Comparison of ENCODE assay signal across 8 mouse cellular contexts in the genomic region with DNA sequence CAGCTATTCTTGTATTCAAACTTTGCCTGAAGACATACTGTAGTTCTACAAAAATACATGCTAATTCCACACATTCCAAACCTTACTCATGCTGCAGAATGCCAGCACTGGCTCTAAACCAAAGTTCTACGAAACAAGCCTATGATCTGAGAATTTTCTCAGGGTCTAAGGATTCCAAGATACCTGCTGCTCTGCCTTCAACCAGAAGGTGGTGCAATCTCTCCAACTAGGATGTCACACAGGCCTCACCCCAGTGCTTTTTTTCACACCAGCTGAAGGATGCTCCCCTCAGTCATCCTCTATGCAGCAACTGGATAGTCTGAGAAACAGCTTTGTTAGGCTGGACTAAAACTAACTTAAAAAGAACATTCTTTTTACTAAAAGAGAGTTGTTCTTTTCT.
DNase-seq lines count a peak whose midpoint lies in the region; ATAC-seq and TF ChIP-seq lines count a peak whose summit lies in the region.

No protein-coding gene starts in this region.

- no peaks in the 10 kb centered on the region for H3K27me3 ChIP-seq in intestine, postnatal 0 days (replicated peaks; ENCODE audit: control insufficient read depth, insufficient read depth, low read length)
- no peaks in the 10 kb centered on the region for H3K27me3 ChIP-seq in stomach, postnatal 0 days (ENCODE audit: control insufficient read depth, insufficient read depth, low read length)

- no peak overlapping the region for H3K4me2 ChIP-seq in intestine, postnatal 0 days (replicated peaks; ENCODE audit: low read depth)
- H3K4me2 ChIP-seq in stomach, postnatal 0 days (replicated peaks; ENCODE audit: low read depth): no peak overlapping the region

- peak; percentile 75 for DNase-seq in urinary bladder, postnatal 14 days (ENCODE audit: low spot score)
- DNase-seq in urinary bladder, postnatal 10 days (ENCODE audit: low spot score): no peak
- peak; percentile 55 for DNase-seq in gastrocnemius, postnatal 14 days
- DNase-seq in left cerebral cortex, postnatal 25 days (ENCODE audit: low spot score in 2 of 2): peak; percentile 76 to 95
- peak; percentile 61 for DNase-seq in stomach, postnatal 0 days (ENCODE audit: low spot score)

- H3K27ac ChIP-seq in intestine, postnatal 0 days (ENCODE audit: low read depth, low read length): no peak overlapping the region
- H3K27ac ChIP-seq in stomach, postnatal 0 days (replicated peaks): no peak overlapping the region

- H3K4me3 ChIP-seq in intestine, postnatal 0 days (ENCODE audit: low read depth, low read length): no peak overlapping the region
- H3K4me3 ChIP-seq in stomach, postnatal 0 days (ENCODE audit: low read depth, low read length): no peak overlapping the region

- peak; percentile 87 for TF ChIP-seq CTCF in intestine, postnatal 0 days (IDR thresholded peaks at IDR 0.05; ENCODE audit: low read depth)
- TF ChIP-seq CTCF in stomach, postnatal 0 days (IDR thresholded peaks at IDR 0.05; ENCODE audit: low read depth): peak; percentile 91

- H3K9ac ChIP-seq in intestine, postnatal 0 days (ENCODE audit: low read depth, low read length): no peak overlapping the region
- no peak overlapping the region for H3K9ac ChIP-seq in stomach, postnatal 0 days (ENCODE audit: low read length)

- ATAC-seq in common myeloid progenitor, adult 5-6 weeks (replicated peaks; ENCODE audit: low read depth, poor library complexity, severe bottlenecking): peak; percentile 92
- ATAC-seq in intestine, postnatal 0 days: no peak
- 0 out of 2 replicates have a peak, but pooled peaks have one; percentile 61 for ATAC-seq in monocyte, adult 5-6 weeks (replicated peaks; ENCODE audit: insufficient number of reproducible peaks, low FRiP score, low TSS enrichment, poor library complexity, severe bottlenecking)
- ATAC-seq in stomach, postnatal 0 days (ENCODE audit: low FRiP score, low TSS enrichment): 0 out of 2 replicates have a peak, but pooled peaks have one; percentile 57

- 43% methylated on average over 1 of the region's 1 CpGs for WGBS in intestine, postnatal 0 days
- 22% methylated on average over 1 of the region's 1 CpGs for WGBS in stomach, postnatal 0 days

- peaks cover 3% of the 10 kb centered on the region; the same call in 1 of the 2 replicates for H3K36me3 ChIP-seq in intestine, postnatal 0 days (ENCODE audit: control insufficient read depth, insufficient read depth)
- H3K36me3 ChIP-seq in stomach, postnatal 0 days (ENCODE audit: control insufficient read depth, insufficient read depth, low read length): no peaks in the 10 kb centered on the region

- H3K4me1 ChIP-seq in intestine, postnatal 0 days (replicated peaks; ENCODE audit: control insufficient read depth, insufficient read depth, low read length): no peaks in the 10 kb centered on the region
- no peaks in the 10 kb centered on the region for H3K4me1 ChIP-seq in stomach, postnatal 0 days (replicated peaks; ENCODE audit: control insufficient read depth, insufficient read depth)

- intact Hi-C loops in gastrocnemius, postnatal 14 days (cut with DNase I; ENCODE audit: low total_unique reads): loop anchor here (5.0 kb wide), 2 partner anchors 47 to 132 kb away; no protein-coding TSS in a partner anchor
- intact Hi-C loops in left cerebral cortex, postnatal 25 days (cut with DNase I): loop anchor here (1.0 to 2.0 kb wide), 2 partner anchors 49 to 132 kb away; no protein-coding TSS in a partner anchor

- no peak for TF ChIP-seq EP300 in stomach, postnatal 0 days (optimal IDR thresholded peaks at IDR 0.05)

- no peaks in the 10 kb centered on the region for H3K9me3 ChIP-seq in intestine, postnatal 0 days (ENCODE audit: control insufficient read depth)
- H3K9me3 ChIP-seq in stomach, postnatal 0 days (ENCODE audit: control insufficient read depth, low read length): no peaks in the 10 kb centered on the region
